Mouse (Mus musculus): Measurements from ENCODE around the gene Phldb1.

Phldb1 gene

DNA sequence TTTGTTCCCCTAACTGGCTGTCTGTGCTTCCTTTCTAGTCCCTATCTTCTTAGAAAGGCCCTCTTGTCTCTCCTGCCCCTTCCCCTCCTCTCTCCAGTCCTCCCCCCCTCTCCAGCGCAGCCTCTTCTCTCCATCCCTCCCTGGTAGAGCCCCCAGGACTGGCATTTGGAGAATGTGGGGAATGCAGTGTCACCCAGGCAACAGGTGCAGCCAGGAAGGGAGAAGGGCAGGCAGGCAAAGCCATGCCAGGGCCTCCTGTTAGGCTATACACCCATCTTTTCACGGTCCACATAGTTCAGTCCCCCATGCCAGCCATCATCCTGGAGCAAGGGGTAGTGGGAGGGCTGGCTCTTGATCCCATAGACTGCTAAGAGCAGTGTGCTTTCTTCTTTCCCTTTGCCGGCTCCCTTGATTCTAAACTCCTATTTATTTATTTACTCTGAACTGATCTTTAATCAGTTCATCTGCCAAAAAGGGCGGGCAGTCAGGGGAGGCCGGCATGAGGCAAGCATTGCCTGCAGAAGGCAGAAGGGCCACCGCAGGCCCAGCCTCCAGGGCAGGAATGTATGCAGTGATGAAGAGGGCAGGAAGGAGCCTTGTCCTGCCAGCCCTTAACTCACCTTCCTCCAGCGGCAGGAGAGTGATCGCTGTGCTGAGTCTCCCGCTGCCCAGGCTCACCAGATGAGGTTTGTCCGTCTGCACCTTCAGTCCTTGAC, 8.4 kb downstream of the Phldb1 start:
- DNase-seq (ENCODE audit: low spot score), result no peak

DNA sequence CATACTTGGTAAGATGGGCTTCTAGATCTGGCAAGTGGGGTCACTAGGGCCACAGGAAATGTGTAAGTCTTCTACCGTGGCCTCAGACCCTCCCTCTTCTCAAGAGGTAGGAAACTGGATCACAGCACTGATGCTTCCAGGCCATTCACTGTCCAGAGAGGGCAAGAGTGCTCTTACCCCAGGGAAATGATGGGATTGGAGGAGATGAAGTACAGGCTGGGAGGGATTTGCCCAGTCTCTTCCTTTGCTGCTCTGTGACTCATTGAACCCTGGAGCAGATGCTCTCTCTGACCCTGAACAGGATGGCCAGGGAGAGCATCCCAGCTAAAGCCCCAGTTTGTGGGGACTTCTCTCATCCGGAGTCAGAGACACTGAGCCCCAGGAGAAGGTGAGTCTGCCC, 10.3 kb downstream of the Phldb1 start:
- no peak for DNase-seq (ENCODE audit: low spot score)

DNA sequence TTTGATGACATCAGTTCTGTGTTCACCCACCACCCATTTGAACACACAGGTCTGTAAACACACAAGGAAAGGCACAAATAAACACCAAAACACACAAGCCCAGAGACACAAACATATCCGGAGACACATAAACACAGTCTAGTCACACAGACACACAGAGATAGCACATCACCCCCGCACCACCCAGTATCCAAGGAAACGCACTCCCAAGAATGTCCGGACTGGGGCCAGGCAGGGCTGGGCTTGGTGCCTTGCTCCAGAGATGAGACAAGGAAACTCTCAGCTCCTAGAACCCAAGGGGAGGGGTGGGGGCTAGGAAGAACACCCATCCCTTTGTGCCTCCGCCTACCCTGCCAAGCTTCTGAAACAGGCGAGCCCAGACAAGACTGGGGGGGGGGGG, 10.8 kb downstream of the Phldb1 start:
- DNase-seq (ENCODE audit: low spot score), result no peak

DNA sequence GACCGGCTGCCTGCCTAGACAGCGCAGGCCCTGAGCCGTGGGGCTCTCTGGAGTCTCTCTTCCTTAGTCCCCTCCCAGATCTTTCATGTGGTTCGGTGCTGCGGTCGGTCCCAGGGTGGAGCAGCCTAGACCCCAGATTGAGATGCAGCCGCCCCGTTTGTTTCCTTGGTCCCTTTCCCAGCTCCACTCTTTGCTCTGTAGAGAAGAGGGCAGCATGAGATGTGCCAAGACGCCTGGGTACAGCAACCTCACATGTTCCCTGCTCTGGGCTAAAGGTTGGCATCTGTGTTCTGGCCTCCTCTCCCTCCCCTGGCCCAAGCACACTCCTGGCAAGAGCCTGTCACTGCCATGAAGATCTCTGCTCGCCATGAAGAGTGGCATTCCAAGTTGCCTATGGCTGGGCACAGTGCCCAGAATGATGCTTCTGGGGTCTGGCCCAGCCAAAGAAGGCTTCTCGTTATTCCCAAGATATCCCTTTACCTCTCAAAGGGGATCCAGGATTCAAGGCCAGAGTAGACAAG, 11.4 kb downstream of the Phldb1 start:
- no peak for DNase-seq (ENCODE audit: low spot score)

DNA sequence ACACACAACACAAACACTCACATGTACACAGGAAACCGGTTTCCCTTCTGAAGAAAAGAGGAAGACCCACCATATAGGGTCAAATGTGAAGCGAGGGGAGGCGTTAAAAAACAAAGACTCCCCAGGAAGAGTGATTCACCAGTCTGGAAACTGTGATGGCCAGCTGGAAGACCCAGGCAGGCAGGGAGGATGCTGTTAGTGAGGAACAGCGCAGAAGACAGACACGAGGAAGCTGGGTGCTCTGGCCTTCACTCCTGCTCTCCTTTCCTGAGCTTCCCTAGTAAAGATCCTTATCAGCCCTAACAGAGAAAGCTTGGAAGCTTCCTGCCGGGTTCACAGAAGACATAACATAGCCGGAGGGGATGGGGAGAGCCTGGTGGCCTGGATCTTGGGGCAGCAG, 12.0 kb downstream of the Phldb1 start:
- DNase-seq (ENCODE audit: low spot score), result no peak

DNA sequence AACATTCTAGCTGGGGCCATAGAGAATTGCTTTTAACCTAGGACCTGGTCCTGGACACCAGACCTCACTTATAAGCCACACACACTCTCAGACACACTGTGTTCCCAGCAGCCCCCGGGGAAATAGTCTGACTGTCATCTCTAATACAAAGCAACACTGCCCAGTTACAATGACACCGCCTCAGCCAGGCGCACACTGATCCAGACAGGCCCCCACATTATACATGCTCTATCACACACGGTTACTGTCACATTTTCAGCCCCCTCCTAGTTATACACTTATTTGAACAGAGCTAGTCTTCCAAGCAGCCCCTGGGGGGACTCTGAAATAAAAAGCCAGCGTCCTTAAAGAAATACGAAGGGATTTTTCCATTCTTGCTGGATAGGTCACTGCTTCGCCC, 12.4 kb downstream of the Phldb1 start:
- no peak for DNase-seq (ENCODE audit: low spot score)

DNA sequence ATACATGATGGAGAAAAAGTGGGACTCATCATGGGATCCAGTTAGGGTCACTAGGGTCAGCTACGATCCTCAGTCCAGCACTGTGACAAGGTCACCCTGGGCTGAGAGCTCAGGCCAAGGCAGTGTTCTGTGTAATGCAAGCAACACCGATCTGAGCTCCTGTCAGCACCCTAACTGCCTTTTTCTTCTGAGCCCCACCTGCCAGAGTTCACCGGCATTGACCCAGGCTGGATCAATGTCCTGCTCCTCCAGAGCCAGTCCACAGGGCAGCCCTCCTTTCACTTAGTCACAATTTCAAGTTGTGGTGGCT, 13.2 kb downstream of the Phldb1 start:
- DNase-seq (ENCODE audit: low spot score), result no peak

DNA sequence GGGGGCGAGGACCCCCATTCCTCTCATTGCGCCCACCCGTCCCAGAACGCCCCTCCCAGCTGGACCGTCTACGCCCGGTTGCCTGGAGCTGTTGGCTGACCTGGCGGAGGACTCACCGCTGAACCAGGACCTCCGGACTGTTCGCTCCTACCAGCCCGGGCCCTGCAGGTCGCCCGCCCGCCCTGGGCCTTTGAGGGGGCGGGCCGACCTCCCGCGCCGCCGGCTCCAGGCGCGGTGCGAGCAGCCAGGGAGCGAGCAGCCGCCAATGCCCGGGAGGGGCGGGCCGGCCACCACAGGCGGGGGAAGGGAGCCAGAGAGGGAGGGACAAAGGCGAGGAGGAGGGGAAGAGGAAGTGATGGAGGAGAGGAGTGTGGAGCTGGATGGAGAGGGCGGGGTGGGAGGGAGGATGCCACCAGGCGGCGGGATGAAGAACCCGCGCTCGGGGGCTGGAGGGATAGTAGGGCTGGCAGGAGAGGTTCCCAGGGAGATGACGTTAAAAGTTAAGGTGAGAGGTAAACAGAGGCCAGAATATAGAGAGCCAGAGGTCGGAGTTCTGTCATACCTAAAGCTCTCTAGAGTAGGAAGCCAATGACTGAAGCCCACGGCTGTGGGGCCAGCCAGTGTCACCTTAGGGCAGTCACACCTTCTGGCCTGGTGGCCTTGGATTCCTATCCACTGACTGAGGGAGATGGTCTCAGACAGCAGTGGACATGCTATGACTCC, 13.7 kb downstream of the Phldb1 start:
- DNase-seq (ENCODE audit: low spot score), result no peak

DNA sequence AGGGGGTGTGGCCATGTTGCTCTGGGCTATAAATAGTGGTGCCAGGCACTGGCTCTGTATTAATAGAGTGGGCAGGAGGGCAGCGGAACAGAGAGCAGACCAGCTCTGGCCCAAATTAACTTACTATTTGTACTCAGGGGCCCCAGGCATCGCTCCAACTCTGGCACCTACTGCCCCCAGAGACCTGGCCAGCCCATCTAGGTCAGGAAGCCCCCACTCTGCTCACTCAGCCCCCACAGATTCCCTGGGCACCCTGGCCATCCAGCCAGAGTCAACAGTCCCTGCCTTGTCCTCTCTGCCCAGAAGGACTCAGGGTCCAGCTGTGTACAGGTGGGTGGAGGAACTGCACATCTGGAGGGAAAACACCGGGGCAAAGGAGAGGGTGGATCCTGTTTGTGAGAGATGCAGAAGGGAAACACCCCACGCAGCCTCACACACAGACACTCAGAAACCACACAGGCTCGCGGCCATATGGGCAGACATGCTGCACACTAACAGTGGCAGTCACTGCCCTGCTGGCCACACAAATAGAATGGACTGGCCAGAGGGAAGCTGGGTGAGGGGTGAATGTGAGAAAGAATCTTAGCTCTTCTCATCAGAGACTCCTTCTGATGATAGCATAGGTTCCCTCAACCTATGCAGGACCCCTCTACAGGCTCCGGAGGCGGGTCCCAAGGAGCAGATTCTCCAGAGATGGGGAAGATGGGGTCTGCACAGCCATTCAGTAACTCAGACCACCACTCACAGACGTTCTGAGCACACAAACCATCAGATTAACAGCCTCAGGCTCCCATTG, 14.4 kb downstream of the Phldb1 start:
- no peak for DNase-seq (ENCODE audit: low spot score)

DNA sequence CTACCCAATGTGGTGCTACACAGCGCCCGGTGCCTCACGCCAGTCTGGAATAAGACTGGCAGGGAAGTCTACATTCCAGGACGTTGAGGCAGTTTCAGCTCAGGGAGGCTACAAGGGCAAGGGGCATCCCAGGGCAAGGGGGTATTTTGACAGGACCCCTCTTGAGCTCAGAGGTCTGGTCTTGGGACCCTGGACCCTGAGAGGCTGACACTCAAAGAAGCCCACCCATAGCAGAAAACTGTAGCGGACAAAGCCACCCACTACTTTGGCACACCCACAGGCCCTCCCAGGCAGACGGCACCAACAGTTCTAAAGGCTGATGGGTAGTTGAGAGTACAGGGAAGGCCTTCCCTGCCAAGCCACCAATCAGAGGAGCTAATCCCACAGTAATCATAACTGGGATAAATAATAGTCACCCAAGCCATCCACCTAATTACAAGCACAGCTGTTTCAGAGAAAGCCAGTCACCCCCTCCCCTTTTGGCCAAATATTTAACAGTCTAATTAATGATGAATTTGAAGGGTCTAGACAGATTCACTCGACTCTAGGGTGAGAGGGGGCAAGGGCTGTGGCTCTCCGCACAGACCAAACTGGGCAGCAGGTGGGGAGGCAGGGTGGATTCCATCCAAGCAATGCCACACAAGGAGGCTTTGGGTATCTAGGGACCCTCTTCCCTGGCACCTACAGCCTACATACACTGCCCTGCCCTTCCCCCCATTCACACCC, 15.2 kb downstream of the Phldb1 start:
- no peak for DNase-seq (ENCODE audit: low spot score)

DNA sequence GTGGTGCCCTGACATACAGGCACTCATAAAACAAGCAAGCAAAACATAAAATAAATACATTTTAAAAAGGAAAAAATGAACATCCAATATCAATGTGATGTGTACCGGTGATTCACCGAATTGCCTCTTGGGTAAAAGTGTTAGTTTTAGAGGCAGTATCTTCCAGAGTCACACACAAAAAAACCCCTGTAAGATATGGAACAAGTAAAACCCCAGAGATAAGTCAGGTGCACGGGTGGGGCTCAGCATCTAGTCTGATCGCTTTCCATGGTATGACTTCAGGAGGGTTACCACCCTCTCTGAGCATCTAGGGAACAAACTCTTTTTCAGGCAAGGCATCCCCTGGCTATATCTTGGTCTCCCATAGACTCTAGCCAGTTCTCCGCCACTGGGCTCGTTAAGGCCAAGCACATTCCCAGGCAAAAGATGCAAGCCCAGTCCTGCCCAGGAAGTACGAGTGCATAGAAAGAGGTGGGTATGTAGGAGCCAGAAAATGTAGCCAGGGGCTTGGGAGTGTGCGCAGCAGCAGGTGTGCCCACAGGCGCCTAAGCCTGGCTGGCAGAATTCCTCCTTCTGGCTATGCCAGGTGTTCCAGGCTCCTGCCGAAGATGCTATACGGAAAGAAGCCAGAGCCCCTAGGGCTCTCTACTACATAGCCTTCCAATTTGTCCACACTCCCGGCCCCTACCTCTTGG, 15.9 kb downstream of the Phldb1 start:
- DNase-seq (ENCODE audit: low spot score), result no peak

DNA sequence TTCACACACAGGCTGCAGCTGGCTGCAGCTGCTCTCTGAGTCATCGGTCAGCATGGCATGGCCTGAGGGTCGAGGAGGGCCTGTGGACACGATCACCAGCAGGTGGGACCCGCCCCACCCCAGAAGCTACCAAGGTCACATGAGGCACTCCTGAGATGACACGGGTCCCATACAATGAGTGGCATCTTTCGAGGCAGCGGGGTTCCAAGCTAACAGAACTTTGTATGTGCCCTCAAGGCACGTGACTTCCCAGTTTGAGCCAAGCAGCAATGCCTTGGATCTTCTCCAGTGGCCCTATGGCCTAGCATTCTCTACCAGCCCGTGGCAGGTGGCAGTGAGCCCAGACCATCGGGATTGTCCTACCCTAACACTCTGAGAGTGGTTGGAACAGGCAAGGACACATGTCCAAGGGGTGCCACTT, 17.2 kb downstream of the Phldb1 start:
- no peak for DNase-seq (ENCODE audit: low spot score)

DNA sequence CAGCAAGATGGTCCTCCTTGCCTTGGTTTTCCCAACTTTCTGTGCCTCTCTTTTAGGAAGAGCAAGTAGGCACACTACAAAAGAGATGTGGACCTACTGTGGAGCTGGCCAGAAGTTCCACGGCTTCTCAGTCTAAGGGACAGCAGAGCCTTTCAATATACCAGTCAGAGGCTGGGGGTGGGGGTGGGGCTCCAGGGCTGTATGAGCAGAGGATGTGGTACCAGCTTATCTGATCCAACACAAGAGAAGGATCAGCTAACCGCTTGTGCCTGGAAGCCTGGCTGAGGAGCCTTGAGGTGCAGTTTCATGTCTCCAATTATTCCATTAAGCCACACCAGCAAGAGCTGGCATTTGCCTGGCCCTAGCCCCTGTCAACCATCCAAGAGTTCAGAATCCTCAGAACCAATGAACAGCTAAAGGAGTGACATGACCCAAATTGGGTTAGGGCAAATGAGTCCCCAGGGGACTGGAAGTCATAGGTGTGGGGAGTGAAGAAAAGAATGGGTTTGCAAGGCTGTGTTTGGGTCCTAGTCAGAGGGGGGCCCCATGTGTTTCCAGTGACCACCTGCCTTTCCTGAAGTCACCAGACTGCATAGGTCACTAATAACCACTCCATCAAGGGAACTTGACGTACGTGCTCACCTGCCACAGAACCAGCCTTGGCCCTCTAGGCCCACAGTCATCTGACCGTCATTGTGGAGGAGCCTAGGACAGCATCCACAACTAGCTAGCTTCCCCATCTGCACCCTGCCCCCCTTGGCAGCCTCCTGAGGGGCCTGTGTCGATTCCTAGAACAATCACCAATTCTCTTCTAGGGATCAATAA, 17.8 kb downstream of the Phldb1 start:
- no peak for DNase-seq (ENCODE audit: low spot score)

DNA sequence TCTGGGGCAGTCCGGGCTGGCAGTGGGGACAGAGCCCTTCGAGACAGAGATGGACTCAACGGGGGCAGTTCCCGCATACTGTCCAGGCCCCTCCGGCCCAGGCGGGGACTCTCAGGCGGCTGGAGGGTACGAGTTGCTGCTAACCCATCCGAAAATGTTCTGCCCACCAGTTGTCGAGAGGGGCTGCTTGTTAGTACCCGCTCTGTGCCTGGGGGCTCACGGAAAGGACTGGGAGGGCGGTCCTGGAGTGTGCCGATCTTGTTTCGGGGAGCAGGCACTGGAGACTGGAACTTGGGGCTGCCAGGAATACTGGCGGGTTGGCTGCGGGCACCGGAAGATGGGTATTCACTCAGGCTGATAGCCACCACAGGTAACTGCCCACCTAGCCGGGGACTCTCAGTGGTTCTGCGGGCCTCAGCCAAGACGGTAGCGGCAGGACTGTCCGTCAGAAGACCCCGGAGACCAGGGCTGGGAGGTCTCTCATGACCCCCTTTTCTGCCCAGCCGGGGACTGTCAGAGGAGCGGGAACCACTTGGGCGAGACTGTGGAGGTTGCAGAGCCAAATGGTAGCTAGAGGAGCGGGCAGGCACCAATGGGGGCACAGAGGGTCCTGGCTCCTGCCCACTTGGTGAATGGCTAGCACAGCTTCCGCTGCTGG, 19.2 kb downstream of the Phldb1 start:
- DNase-seq (ENCODE audit: low spot score), result no peak

DNA sequence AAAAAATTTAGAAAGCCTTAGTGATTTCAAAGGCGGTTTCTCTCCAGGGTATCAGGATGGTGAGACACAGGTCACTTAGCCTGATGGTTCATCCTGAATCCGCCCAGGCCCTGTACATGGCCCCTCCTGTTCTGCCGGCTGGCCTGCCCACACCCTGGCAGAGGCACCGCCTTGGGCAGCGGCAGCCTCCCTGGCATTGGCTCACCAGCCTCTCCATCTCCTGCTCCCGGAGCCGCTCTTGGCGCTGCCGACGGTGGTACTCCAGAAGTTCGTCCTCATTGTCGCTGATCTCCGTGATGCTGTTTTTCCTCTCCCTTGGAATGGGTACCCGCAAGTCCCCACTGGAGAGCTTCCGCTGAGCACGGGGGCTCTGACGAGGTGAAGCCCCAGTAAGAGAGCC, 19.9 kb downstream of the Phldb1 start:
- no peak for DNase-seq (ENCODE audit: low spot score)

DNA sequence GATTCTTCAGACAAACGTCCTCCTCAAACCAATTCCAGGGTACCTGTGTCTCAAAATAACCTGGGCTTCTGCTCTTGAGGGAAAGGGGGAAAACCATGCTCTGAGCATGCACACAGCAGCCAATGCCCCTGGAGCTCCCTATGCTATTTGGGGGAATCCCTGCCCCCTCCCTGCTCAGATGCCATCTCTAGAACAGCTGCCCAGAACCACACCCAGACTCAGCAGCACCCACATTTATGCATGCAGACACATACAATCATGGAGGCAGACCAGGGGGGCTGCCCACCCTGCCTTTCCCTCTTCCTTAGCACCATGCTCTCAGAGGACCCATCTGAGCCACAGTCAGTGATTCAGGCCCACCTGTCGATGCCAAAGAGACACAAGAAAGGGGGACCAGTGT, 21.4 kb downstream of the Phldb1 start:
- no peak for DNase-seq (ENCODE audit: low spot score)

DNA sequence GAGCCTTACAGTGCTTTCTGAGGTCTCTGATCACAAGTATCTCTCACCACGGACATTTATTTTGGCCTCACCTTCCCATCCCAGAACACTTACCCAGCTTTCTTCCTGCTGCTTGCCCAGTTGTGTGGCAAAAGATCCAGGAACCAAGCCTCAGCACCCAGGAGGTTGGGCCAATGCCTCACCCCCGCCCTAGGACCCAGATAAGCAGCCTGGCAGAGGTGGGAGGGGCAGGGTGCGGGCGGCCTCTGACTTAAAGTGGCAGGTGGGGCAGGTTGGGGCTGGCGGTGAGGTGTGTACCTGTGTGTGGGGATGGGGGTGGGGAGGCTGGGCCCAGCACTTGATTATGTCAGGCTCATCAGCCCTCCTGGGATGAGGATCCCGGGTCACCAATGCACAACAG, 21.9 kb downstream of the Phldb1 start:
- no peak for DNase-seq (ENCODE audit: low spot score)

DNA sequence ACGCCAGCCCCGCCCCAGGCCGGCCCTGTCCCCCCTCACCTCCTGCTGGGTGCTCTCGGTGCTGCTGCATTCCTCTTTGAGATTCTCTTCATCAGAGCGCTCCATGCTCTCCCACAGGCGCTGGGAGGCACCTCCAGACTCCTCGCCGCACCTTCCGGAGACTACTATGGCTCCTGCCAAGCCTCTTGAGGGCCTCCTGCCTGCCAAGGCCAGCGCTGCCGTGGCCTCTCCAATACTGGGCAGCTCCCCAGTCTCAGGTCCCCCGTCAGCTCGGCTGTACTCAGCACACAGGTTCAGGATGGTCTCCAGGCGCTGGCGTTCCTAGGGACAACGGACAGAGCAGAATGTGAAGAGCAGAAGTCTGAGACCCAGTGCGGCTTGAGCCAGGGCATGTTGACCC, 23.4 kb downstream of the Phldb1 start:
- DNase-seq (ENCODE audit: low spot score), result no peak

DNA sequence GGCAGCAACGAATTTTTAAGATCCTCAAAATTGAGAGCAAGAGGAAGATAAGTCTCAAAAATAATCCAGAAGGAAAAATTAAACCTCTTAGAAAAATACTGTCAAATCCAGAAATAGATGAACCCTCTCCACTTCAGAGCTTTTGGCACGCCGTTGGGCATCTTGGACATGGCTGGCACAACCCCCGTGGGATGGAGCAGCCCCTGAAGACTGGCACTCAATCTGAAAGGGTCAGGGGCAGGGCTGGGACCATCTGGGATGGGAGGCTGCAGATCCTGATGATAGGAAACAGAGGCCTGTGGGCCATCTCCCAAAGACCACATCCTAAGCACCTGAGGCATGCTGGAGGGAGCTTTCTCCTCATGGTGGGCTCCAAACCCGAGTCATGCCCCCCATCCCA, 24.8 kb downstream of the Phldb1 start:
- no peak for DNase-seq (ENCODE audit: low spot score)

DNA sequence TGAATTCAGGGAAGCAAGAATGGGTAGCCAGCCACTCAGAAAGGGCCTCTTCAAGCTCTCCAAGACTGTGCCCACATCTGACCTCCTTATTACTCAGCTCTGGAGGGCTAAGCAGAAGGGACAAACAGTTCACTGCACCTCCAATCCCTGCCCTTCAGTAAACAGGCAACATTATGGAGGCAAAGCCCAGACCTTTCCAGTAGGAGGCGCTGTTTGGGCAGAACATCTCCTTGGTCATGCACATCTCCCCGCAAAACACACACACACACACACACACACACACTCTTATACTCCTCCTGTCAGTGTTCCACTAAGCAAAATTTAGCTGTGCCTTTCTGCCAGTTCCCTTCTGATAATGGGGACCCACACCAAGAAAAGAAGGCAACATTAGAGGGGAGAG, 25.4 kb downstream of the Phldb1 start:
- no peak for DNase-seq (ENCODE audit: low spot score)
